Mouse (Mus musculus) neural tube, embryonic 10.5 days (tissue): ENCODE measurements at regions not wholly inside any gene's neighbourhood (a gene's known extent, or its start where the extent isn't known, plus 50 kb on each side); places are given as distances from the start of the nearest gene placed in this dataset.

ENCODE experiments used
- DNase-seq: peaks from one replicate; pipeline ENCODE4 v3.0.0-alpha.2; 2017; ENCODE audit warnings: low spot score; ENCODE audit errors: extremely low spot score

GRCm38 (mm10) chr8:11979056-11979455 lies 138.8 kb downstream of the Tex29 start:
- DNase-seq: no peak

GRCm38 (mm10) chr8:11981458-11981857 lies 141.2 kb downstream of the Tex29 start:
- no peak for DNase-seq

GRCm38 (mm10) chr8:11990024-11990423 lies 149.8 kb downstream of the Tex29 start:
- no peak for DNase-seq

GRCm38 (mm10) chr8:11999736-12000458 lies 159.6 kb downstream of the Tex29 start:
- DNase-seq: peak; percentile 54

- DNase-seq: no peak
Observed at GRCm38 (mm10) chr8:12000459-12000789, 160.2 kb downstream of the Tex29 start.

- no peak for DNase-seq
Observed at GRCm38 (mm10) chr8:12004241-12004640, 164.0 kb downstream of the Tex29 start.

- no peak for DNase-seq
Observed at GRCm38 (mm10) chr8:12012769-12013168, 172.5 kb downstream of the Tex29 start.

- no peak for DNase-seq
Observed at GRCm38 (mm10) chr8:12017750-12018149, 177.5 kb downstream of the Tex29 start.

GRCm38 (mm10) chr8:12019272-12019671 lies 179.0 kb downstream of the Tex29 start:
- DNase-seq: no peak

- no peak for DNase-seq
Observed at GRCm38 (mm10) chr8:12023669-12024390, 183.6 kb downstream of the Tex29 start.

GRCm38 (mm10) chr8:12030363-12031116 lies 190.3 kb downstream of the Tex29 start:
- DNase-seq: no peak

- DNase-seq: no peak
Observed at GRCm38 (mm10) chr8:12031796-12032195, 191.5 kb downstream of the Tex29 start.

- no peak for DNase-seq
Observed at GRCm38 (mm10) chr8:12032386-12032785, 192.1 kb downstream of the Tex29 start.

- no peak for DNase-seq
Observed at GRCm38 (mm10) chr8:12036349-12036748, 196.1 kb downstream of the Tex29 start.

- DNase-seq: no peak
Observed at GRCm38 (mm10) chr8:12040924-12041323, 200.7 kb downstream of the Tex29 start.

- no peak for DNase-seq
Observed at GRCm38 (mm10) chr8:12041662-12042061, 201.4 kb downstream of the Tex29 start.

- no peak for DNase-seq
Observed at GRCm38 (mm10) chr8:12050841-12051240, 210.6 kb downstream of the Tex29 start.

GRCm38 (mm10) chr8:12051357-12051756 lies 211.1 kb downstream of the Tex29 start:
- DNase-seq: no peak

GRCm38 (mm10) chr8:12055931-12056330 lies 215.7 kb downstream of the Tex29 start:
- no peak for DNase-seq

GRCm38 (mm10) chr8:12061237-12061636 lies 217.4 kb upstream of the A230072I06Rik start:
- DNase-seq: no peak

GRCm38 (mm10) chr8:12062710-12063109 lies 215.9 kb upstream of the A230072I06Rik start:
- no peak for DNase-seq

- DNase-seq: no peak
Observed at GRCm38 (mm10) chr8:12064664-12065063, 214.0 kb upstream of the A230072I06Rik start.
